Mouse (Mus musculus): ENCODE measurements at regions not wholly inside any gene's neighbourhood (a gene's known extent, or its start where the extent isn't known, plus 50 kb on each side); places are given as distances from the start of the nearest gene placed in this dataset.

- no peak for TF ChIP-seq CTCF (IDR thresholded peaks at IDR 0.05; ENCODE audit: low read depth)
- no peak for TF ChIP-seq EP300 (optimal IDR thresholded peaks at IDR 0.05)
- no peaks in the 10 kb centered on the region for H3K36me3 ChIP-seq (ENCODE audit: control insufficient read depth, insufficient read depth, low read length)
- WGBS = 82% methylated on average over 5 of the region's 5 CpGs
- H3K27ac ChIP-seq (replicated peaks) = no peak overlapping the region
- H3K27me3 ChIP-seq (ENCODE audit: control insufficient read depth, insufficient read depth, low read length) = no peaks in the 10 kb centered on the region
- H3K9me3 ChIP-seq (ENCODE audit: control insufficient read depth, low read length) = no peaks in the 10 kb centered on the region
- ATAC-seq (ENCODE audit: low FRiP score, low TSS enrichment) = no peak
- no peak overlapping the region for H3K9ac ChIP-seq (ENCODE audit: low read length)
- DNase-seq (ENCODE audit: low spot score) = no peak
- no peak overlapping the region for H3K4me2 ChIP-seq (replicated peaks; ENCODE audit: low read depth)
- H3K4me1 ChIP-seq (replicated peaks; ENCODE audit: control insufficient read depth, insufficient read depth) = no peaks in the 10 kb centered on the region
- H3K4me3 ChIP-seq (ENCODE audit: low read depth, low read length) = no peak overlapping the region
Observed at GRCm38 (mm10) chr13:43919781-43920420, 135.3 kb downstream of the Cd83 start.

GRCm38 (mm10) chr13:43930081-43930981 is 145.8 kb downstream of the Cd83 start:
- no peak overlapping the region for H3K9ac ChIP-seq (ENCODE audit: low read length)
- no peaks in the 10 kb centered on the region for H3K4me1 ChIP-seq (replicated peaks; ENCODE audit: control insufficient read depth, insufficient read depth)
- H3K27ac ChIP-seq (replicated peaks) = no peak overlapping the region
- H3K36me3 ChIP-seq (ENCODE audit: control insufficient read depth, insufficient read depth, low read length) = no peaks in the 10 kb centered on the region
- H3K27me3 ChIP-seq (ENCODE audit: control insufficient read depth, insufficient read depth, low read length) = no peaks in the 10 kb centered on the region
- no peak for DNase-seq (ENCODE audit: low spot score)
- 78% methylated on average over 19 of the region's 19 CpGs for WGBS
- no peak for ATAC-seq (ENCODE audit: low FRiP score, low TSS enrichment)
- TF ChIP-seq CTCF (IDR thresholded peaks at IDR 0.05; ENCODE audit: low read depth) = no peak
- H3K4me3 ChIP-seq (ENCODE audit: low read depth, low read length) = no peak overlapping the region
- H3K9me3 ChIP-seq (ENCODE audit: control insufficient read depth, low read length) = no peaks in the 10 kb centered on the region
- H3K4me2 ChIP-seq (replicated peaks; ENCODE audit: low read depth) = no peak overlapping the region

GRCm38 (mm10) chr13:43932946-43933345 is 148.4 kb downstream of the Cd83 start:
- no peak for ATAC-seq (ENCODE audit: low FRiP score, low TSS enrichment)
- Histone ChIP-seq H3K4me2 (replicated peaks; ENCODE audit: low read depth) (no peak overlapping the region), H3K27ac (replicated peaks) (no peak overlapping the region), H3K4me3 (ENCODE audit: low read depth, low read length) (no peak overlapping the region), H3K36me3 (ENCODE audit: control insufficient read depth, insufficient read depth, low read length) (no peaks in the 10 kb centered on the region), H3K9me3 (ENCODE audit: control insufficient read depth, low read length) (no peaks in the 10 kb centered on the region), H3K4me1 (replicated peaks; ENCODE audit: control insufficient read depth, insufficient read depth) (no peaks in the 10 kb centered on the region), H3K27me3 (ENCODE audit: control insufficient read depth, insufficient read depth, low read length) (no peaks in the 10 kb centered on the region), H3K9ac (ENCODE audit: low read length) (no peak overlapping the region)
- 52% methylated on average over 7 of the region's 7 CpGs for WGBS
- no peak for DNase-seq (ENCODE audit: low spot score)
- TF ChIP-seq CTCF (IDR thresholded peaks at IDR 0.05; ENCODE audit: low read depth) (no peak), EP300 (optimal IDR thresholded peaks at IDR 0.05) (no peak)

GRCm38 (mm10) chr13:43935284-43935683 is 150.7 kb downstream of the Cd83 start:
- TF ChIP-seq EP300 (optimal IDR thresholded peaks at IDR 0.05) (no peak), CTCF (IDR thresholded peaks at IDR 0.05; ENCODE audit: low read depth) (no peak)
- DNase-seq (ENCODE audit: low spot score) (no peak), ATAC-seq (ENCODE audit: low FRiP score, low TSS enrichment) (no peak)
- Histone ChIP-seq H3K4me2 (replicated peaks; ENCODE audit: low read depth) (no peak overlapping the region), H3K4me1 (replicated peaks; ENCODE audit: control insufficient read depth, insufficient read depth) (no peaks in the 10 kb centered on the region), H3K36me3 (ENCODE audit: control insufficient read depth, insufficient read depth, low read length) (no peaks in the 10 kb centered on the region), H3K9ac (ENCODE audit: low read length) (no peak overlapping the region), H3K27ac (replicated peaks) (no peak overlapping the region), H3K27me3 (ENCODE audit: control insufficient read depth, insufficient read depth, low read length) (no peaks in the 10 kb centered on the region), H3K9me3 (ENCODE audit: control insufficient read depth, low read length) (no peaks in the 10 kb centered on the region), H3K4me3 (ENCODE audit: low read depth, low read length) (no peak overlapping the region)
- 35% methylated on average over 6 of the region's 6 CpGs for WGBS

GRCm38 (mm10) chr13:43936504-43936903 is 151.9 kb downstream of the Cd83 start:
- H3K4me3 ChIP-seq (ENCODE audit: low read depth, low read length) = no peak overlapping the region
- no peaks in the 10 kb centered on the region for H3K4me1 ChIP-seq (replicated peaks; ENCODE audit: control insufficient read depth, insufficient read depth)
- H3K4me2 ChIP-seq (replicated peaks; ENCODE audit: low read depth) = no peak overlapping the region
- DNase-seq (ENCODE audit: low spot score) (no peak), ATAC-seq (ENCODE audit: low FRiP score, low TSS enrichment) (no peak)
- TF ChIP-seq EP300 (optimal IDR thresholded peaks at IDR 0.05) (no peak), CTCF (IDR thresholded peaks at IDR 0.05; ENCODE audit: low read depth) (no peak)
- H3K9ac ChIP-seq (ENCODE audit: low read length) = no peak overlapping the region
- H3K9me3 ChIP-seq (ENCODE audit: control insufficient read depth, low read length) = no peaks in the 10 kb centered on the region
- 63% methylated on average over 4 of the region's 4 CpGs for WGBS
- H3K27ac ChIP-seq (replicated peaks) = no peak overlapping the region
- no peaks in the 10 kb centered on the region for H3K27me3 ChIP-seq (ENCODE audit: control insufficient read depth, insufficient read depth, low read length)
- no peaks in the 10 kb centered on the region for H3K36me3 ChIP-seq (ENCODE audit: control insufficient read depth, insufficient read depth, low read length)

- WGBS = 74% methylated on average over 7 of the region's 7 CpGs
Observed at GRCm38 (mm10) chr13:43938611-43939010, 154.0 kb downstream of the Cd83 start.

More at GRCm38 (mm10) chr13:43938611-43939010, 154.0 kb downstream of the Cd83 start:
- no peaks in the 10 kb centered on the region for H3K27me3 ChIP-seq (ENCODE audit: control insufficient read depth, insufficient read depth, low read length)
- no peak for DNase-seq (ENCODE audit: low spot score)
- no peak for ATAC-seq (ENCODE audit: low FRiP score, low TSS enrichment)
- H3K36me3 ChIP-seq (ENCODE audit: control insufficient read depth, insufficient read depth, low read length) = no peaks in the 10 kb centered on the region
- H3K9me3 ChIP-seq (ENCODE audit: control insufficient read depth, low read length) = no peaks in the 10 kb centered on the region
- no peak overlapping the region for H3K4me2 ChIP-seq (replicated peaks; ENCODE audit: low read depth)
- TF ChIP-seq EP300 (optimal IDR thresholded peaks at IDR 0.05) = no peak
- no peak for TF ChIP-seq CTCF (IDR thresholded peaks at IDR 0.05; ENCODE audit: low read depth)
- no peak overlapping the region for H3K27ac ChIP-seq (replicated peaks)
- H3K4me1 ChIP-seq (replicated peaks; ENCODE audit: control insufficient read depth, insufficient read depth) = no peaks in the 10 kb centered on the region
- no peak overlapping the region for H3K9ac ChIP-seq (ENCODE audit: low read length)
- H3K4me3 ChIP-seq (ENCODE audit: low read depth, low read length) = no peak overlapping the region

All from stomach, postnatal 0 days (tissue).